Mouse (Mus musculus): ENCODE results near the gene Dlk2. TPM values are rescaled to one million over a fixed set of nuclear protein-coding genes. Genes with fewer than 3 reads are reported as not detected.

Gene Dlk2
- polyA plus RNA-seq, 1 experiment, result 11.3 TPM

DNA sequence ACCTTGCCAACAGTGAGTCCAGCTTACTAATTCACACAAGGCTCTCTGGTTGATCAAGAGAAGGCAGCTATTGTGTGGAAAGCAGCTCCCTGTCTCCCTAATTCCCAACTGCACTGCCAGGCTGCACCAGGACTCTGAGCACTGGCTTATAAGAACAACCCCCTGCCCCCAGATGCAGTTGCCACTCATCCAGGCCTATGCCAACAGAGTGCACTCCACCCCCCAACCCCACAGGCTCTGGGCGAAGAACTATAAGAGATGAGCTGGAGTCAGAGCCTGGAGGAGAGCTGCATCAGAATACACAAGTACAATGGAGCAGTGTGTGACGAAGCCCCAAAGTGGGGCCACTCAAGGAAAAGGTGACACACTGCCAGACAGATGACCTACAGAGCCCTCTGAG is 25.2 kb upstream of the Dlk2 start:
- TF ChIP-seq POLR2A (IDR thresholded peaks at IDR 0.05; ENCODE audit: control insufficient read depth, extremely low read depth, insufficient read depth, low read length, poor library complexity) (no peak), CTCF (IDR thresholded peaks at IDR 0.05; ENCODE audit: borderline replicate concordance, control insufficient read depth, extremely low read depth, insufficient read depth, low read length, poor library complexity) (no peak)
- H3K27me3 ChIP-seq (ENCODE audit: control insufficient read depth, insufficient read depth, low read length), result no peaks in the 10 kb centered on the region
- no peak overlapping the region for H3K27ac ChIP-seq (ENCODE audit: control insufficient read depth, insufficient read depth, low read length)
- peaks cover 5% of the 10 kb centered on the region; the same call in 1 of the 2 replicates for H3K36me3 ChIP-seq (ENCODE audit: control insufficient read depth, insufficient read depth, low read length)
- no peak for DNase-seq
- H3K4me3 ChIP-seq (ENCODE audit: control insufficient read depth, insufficient read depth, low read length), result no peak overlapping the region
- no peaks in the 10 kb centered on the region for H3K4me1 ChIP-seq (replicated peaks; ENCODE audit: control insufficient read depth, insufficient read depth, low read length)
- WGBS, result 97% methylated on average over 2 of the region's 2 CpGs

DNA sequence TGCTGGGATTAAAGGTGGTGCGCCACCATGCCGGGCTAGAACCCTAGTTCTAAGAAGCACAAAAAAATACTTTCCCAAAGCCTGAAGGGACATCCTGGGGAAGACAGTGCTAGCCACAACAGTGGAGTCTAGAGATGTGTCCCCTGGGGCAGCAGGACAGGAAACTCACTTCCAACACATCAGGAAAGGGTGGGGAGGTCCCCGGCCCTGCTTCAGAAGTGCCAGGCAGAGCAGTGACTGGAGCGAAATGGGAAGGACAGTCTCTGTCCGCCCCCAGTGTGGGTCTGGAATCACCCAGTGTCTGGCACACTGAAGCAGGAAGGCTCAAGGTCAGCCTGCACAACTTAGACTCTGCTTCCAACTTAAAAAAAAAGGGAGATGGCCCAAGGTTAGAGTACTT is 24.5 kb upstream of the Dlk2 start:
- H3K27me3 ChIP-seq (ENCODE audit: control insufficient read depth, insufficient read depth, low read length), result no peaks in the 10 kb centered on the region
- TF ChIP-seq POLR2A (IDR thresholded peaks at IDR 0.05; ENCODE audit: control insufficient read depth, extremely low read depth, insufficient read depth, low read length, poor library complexity), result no peak
- TF ChIP-seq CTCF (IDR thresholded peaks at IDR 0.05; ENCODE audit: borderline replicate concordance, control insufficient read depth, extremely low read depth, insufficient read depth, low read length, poor library complexity), result no peak
- no peak overlapping the region for H3K4me3 ChIP-seq (ENCODE audit: control insufficient read depth, insufficient read depth, low read length)
- 96% methylated on average over 5 of the region's 5 CpGs for WGBS
- peaks cover 5% of the 10 kb centered on the region; the same call in 1 of the 2 replicates for H3K36me3 ChIP-seq (ENCODE audit: control insufficient read depth, insufficient read depth, low read length)
- no peak for DNase-seq
- H3K4me1 ChIP-seq (replicated peaks; ENCODE audit: control insufficient read depth, insufficient read depth, low read length), result no peaks in the 10 kb centered on the region
- no peak overlapping the region for H3K27ac ChIP-seq (ENCODE audit: control insufficient read depth, insufficient read depth, low read length)

DNA sequence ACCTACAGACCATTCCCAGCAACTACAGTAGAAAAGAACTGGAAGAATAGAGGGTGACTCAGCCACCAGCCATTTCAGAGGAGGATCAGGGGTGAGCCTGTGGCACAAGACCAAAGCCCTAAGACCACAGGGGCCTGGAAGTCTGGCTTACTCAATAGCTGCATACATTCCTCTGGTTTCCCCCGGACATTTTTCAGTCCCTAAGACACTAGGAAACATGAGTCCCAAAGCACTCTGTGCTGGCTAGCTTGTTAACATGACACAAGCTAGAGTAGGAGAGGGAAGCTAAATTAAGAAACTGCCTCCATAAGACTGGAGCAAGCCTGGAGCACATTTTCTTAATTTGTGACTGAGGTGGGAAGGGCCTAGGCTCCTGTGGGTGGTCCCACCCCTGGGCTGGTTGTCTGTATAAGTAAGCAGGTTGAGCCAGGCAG is 23.4 kb upstream of the Dlk2 start:
- Histone ChIP-seq H3K4me3 (ENCODE audit: control insufficient read depth, insufficient read depth, low read length) (no peak overlapping the region), H3K27ac (ENCODE audit: control insufficient read depth, insufficient read depth, low read length) (no peak overlapping the region), H3K36me3 (ENCODE audit: control insufficient read depth, insufficient read depth, low read length) (peaks cover 8% of the 10 kb centered on the region; the same call in 1 of the 2 replicates), H3K27me3 (ENCODE audit: control insufficient read depth, insufficient read depth, low read length) (no peaks in the 10 kb centered on the region), H3K4me1 (replicated peaks; ENCODE audit: control insufficient read depth, insufficient read depth, low read length) (no peaks in the 10 kb centered on the region)
- DNase-seq, result no peak
- WGBS, result 97% methylated on average over 1 of the region's 1 CpGs
- TF ChIP-seq POLR2A (IDR thresholded peaks at IDR 0.05; ENCODE audit: control insufficient read depth, extremely low read depth, insufficient read depth, low read length, poor library complexity) (no peak), CTCF (IDR thresholded peaks at IDR 0.05; ENCODE audit: borderline replicate concordance, control insufficient read depth, extremely low read depth, insufficient read depth, low read length, poor library complexity) (no peak)

DNA sequence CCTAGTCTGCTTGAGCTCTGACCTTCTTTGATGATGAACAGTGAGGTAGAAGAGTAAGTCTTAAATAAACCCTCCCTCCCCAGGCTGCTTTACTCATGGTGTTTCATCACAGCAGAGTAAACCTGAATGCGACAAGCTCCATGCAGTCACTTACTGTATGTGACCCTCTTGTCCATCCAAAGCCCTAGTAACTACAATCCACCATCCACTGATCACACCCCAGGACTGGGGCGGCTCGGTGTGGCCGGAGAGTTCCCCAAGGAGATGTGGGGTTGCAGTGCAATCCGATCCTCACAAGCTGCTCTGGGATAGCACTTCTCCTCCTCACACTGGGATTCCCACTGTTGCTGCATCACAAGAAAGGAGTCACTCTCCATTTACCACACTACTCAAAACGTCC is 22.8 kb upstream of the Dlk2 start:
- Histone ChIP-seq H3K27ac (ENCODE audit: control insufficient read depth, insufficient read depth, low read length) (no peak overlapping the region), H3K4me1 (replicated peaks; ENCODE audit: control insufficient read depth, insufficient read depth, low read length) (no peaks in the 10 kb centered on the region), H3K27me3 (ENCODE audit: control insufficient read depth, insufficient read depth, low read length) (no peaks in the 10 kb centered on the region), H3K36me3 (ENCODE audit: control insufficient read depth, insufficient read depth, low read length) (peaks cover 12% of the 10 kb centered on the region; the same call in 1 of the 2 replicates), H3K4me3 (ENCODE audit: control insufficient read depth, insufficient read depth, low read length) (no peak overlapping the region)
- 90% methylated on average over 6 of the region's 6 CpGs for WGBS
- DNase-seq, result no peak
- TF ChIP-seq CTCF (IDR thresholded peaks at IDR 0.05; ENCODE audit: borderline replicate concordance, control insufficient read depth, extremely low read depth, insufficient read depth, low read length, poor library complexity), result no peak
- TF ChIP-seq POLR2A (IDR thresholded peaks at IDR 0.05; ENCODE audit: control insufficient read depth, extremely low read depth, insufficient read depth, low read length, poor library complexity), result no peak

DNA sequence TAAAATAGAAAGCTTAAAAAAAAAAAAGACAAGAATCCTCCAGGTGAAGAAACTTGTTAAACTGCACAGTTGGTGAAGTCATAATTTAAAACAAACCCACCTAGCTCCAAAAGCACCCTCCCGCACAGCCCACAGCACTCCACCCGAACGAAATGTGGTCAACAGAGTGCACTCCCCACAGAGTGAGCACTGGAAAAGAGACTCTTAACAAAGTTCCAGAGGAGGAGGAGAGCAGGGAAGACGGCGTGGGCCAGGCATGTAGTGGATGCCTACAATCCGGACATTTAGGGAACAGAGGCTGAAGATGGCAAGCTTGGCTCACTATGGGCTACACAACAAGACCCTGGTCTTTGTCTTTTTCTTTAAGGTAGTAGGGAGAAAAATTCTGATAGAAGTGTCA is 22.2 kb upstream of the Dlk2 start:
- Histone ChIP-seq H3K4me3 (ENCODE audit: control insufficient read depth, insufficient read depth, low read length) (no peak overlapping the region), H3K27ac (ENCODE audit: control insufficient read depth, insufficient read depth, low read length) (no peak overlapping the region), H3K36me3 (ENCODE audit: control insufficient read depth, insufficient read depth, low read length) (peaks cover 12% of the 10 kb centered on the region; the same call in 1 of the 2 replicates), H3K27me3 (ENCODE audit: control insufficient read depth, insufficient read depth, low read length) (no peaks in the 10 kb centered on the region), H3K4me1 (replicated peaks; ENCODE audit: control insufficient read depth, insufficient read depth, low read length) (no peaks in the 10 kb centered on the region)
- WGBS, result 96% methylated on average over 6 of the region's 6 CpGs
- TF ChIP-seq CTCF (IDR thresholded peaks at IDR 0.05; ENCODE audit: borderline replicate concordance, control insufficient read depth, extremely low read depth, insufficient read depth, low read length, poor library complexity), result no peak
- TF ChIP-seq POLR2A (IDR thresholded peaks at IDR 0.05; ENCODE audit: control insufficient read depth, extremely low read depth, insufficient read depth, low read length, poor library complexity), result no peak
- no peak for DNase-seq

DNA sequence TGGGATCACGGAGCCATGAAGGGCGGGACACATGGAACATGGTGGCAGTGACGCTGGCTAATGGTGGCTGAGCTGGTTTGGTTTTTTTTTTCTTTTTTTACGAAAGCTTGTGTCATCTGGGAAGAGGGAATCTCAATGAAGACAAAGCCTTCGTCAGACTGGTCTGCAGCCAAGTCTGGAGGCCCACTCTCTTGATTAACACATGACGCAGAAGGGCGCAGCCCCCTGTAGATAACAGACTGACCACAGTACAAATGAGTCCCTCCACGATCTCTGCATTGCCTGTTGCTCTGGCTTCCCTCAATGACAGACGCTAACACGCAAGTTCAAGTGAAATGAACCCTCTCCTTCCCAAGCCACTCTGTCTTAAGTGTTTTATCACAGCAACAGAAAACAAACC is 21.7 kb upstream of the Dlk2 start:
- DNase-seq, result no peak
- Histone ChIP-seq H3K4me3 (ENCODE audit: control insufficient read depth, insufficient read depth, low read length) (no peak overlapping the region), H3K4me1 (replicated peaks; ENCODE audit: control insufficient read depth, insufficient read depth, low read length) (no peaks in the 10 kb centered on the region), H3K27me3 (ENCODE audit: control insufficient read depth, insufficient read depth, low read length) (no peaks in the 10 kb centered on the region), H3K36me3 (ENCODE audit: control insufficient read depth, insufficient read depth, low read length) (peaks cover 12% of the 10 kb centered on the region; the same call in 1 of the 2 replicates), H3K27ac (ENCODE audit: control insufficient read depth, insufficient read depth, low read length) (no peak overlapping the region)
- WGBS, result 96% methylated on average over 10 of the region's 10 CpGs
- TF ChIP-seq POLR2A (IDR thresholded peaks at IDR 0.05; ENCODE audit: control insufficient read depth, extremely low read depth, insufficient read depth, low read length, poor library complexity) (no peak), CTCF (IDR thresholded peaks at IDR 0.05; ENCODE audit: borderline replicate concordance, control insufficient read depth, extremely low read depth, insufficient read depth, low read length, poor library complexity) (no peak)

DNA sequence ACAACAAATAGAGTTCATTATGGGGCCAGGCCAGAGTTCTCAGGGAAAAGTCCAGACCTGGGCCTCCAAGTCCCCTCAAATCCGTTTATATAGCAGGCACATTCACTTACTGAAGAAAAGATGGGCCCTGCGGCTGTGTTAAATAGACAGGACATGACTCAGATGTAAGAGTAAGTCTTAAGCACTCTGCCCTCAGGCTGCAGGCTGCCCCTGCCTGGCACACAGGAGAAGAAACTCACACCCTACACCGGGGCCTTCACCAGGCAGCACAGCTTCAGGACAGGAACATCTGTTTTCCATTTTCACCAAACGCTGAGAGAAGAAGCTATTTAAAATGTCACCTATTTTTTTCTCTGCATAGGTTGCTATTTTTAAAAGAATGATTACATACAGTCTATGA is 19.6 kb upstream of the Dlk2 start:
- Histone ChIP-seq H3K27ac (ENCODE audit: control insufficient read depth, insufficient read depth, low read length) (no peak overlapping the region), H3K27me3 (ENCODE audit: control insufficient read depth, insufficient read depth, low read length) (no peaks in the 10 kb centered on the region), H3K4me1 (replicated peaks; ENCODE audit: control insufficient read depth, insufficient read depth, low read length) (peaks cover 10% of the 10 kb centered on the region), H3K4me3 (ENCODE audit: control insufficient read depth, insufficient read depth, low read length) (no peak overlapping the region), H3K36me3 (ENCODE audit: control insufficient read depth, insufficient read depth, low read length) (peaks cover 8% of the 10 kb centered on the region; the same call in 1 of the 2 replicates)
- no peak for TF ChIP-seq CTCF (IDR thresholded peaks at IDR 0.05; ENCODE audit: borderline replicate concordance, control insufficient read depth, extremely low read depth, insufficient read depth, low read length, poor library complexity)
- TF ChIP-seq POLR2A (IDR thresholded peaks at IDR 0.05; ENCODE audit: control insufficient read depth, extremely low read depth, insufficient read depth, low read length, poor library complexity), result no peak
- WGBS, result 91% methylated on average over 4 of the region's 4 CpGs
- DNase-seq, result no peak

All from thymus, adult 2 months (tissue).